12 mouse cellular contexts compared by ENCODE assay signal in genomic region chr2:105797842-105798241, GRCm38 (mm10).
DNase-seq lines count a peak whose midpoint lies in the region; ATAC-seq lines count a peak whose summit lies in the region.
"Had no signal": no experiment of that assay in that cellular context is flagged by ENCODE, and none has a peak within 500 bp of the region (broad histone marks: within the 10 kb centered on the region; RNA-seq: fewer than 3 reads in every experiment).

No protein-coding gene starts in this region.

- no peaks in the 10 kb centered on the region for H3K36me3 ChIP-seq in limb, embryonic 10.5 days
- H3K36me3 ChIP-seq: forebrain, embryonic 15.5 days; heart, embryonic 13.5 days; limb, embryonic 15.5 days had no signal

- DNase-seq in frontal cortex, postnatal 36 days (ENCODE audit: low spot score in 2 of 2) = peak; percentile 19 to 37
- no peak for DNase-seq in frontal cortex, postnatal 10 days (ENCODE audit: low spot score in 2 of 2)
- peak; percentile 69 for DNase-seq in left cerebral cortex, postnatal 4 days
- no peak for DNase-seq in left cerebral cortex, postnatal 10 days (ENCODE audit: extremely low spot score in 1 of 2, low spot score in 2 of 2)
- DNase-seq in NIH3T3 (ENCODE audit: low read depth) = peak; percentile 65
- peak; percentile 41 to 47 for DNase-seq in heart, postnatal 10 days
- DNase-seq in limb, embryonic 10.5 days (ENCODE audit: low spot score) = no peak
- DNase-seq: thymus, adult 18-20 months had no signal

- H3K4me3 ChIP-seq in limb, embryonic 10.5 days = no peak overlapping the region
- H3K4me3 ChIP-seq: forebrain, embryonic 15.5 days; heart, embryonic 13.5 days; limb, embryonic 15.5 days had no signal

- peaks cover 1% of the 10 kb centered on the region; the same call in 1 of the 2 replicates for H3K4me1 ChIP-seq in limb, embryonic 10.5 days
- H3K4me1 ChIP-seq: heart, embryonic 13.5 days; limb, embryonic 15.5 days had no signal

- H3K27me3 ChIP-seq in limb, embryonic 10.5 days (ENCODE audit: low read depth, poor library complexity, severe bottlenecking) = no peaks in the 10 kb centered on the region
- H3K27me3 ChIP-seq: forebrain, embryonic 15.5 days; heart, embryonic 13.5 days; limb, embryonic 15.5 days had no signal

- no peak for ATAC-seq in inflammation-experienced regulatory T-cells, adult 6 months
- ATAC-seq: forebrain, embryonic 15.5 days had no signal

- no peaks in the 10 kb centered on the region for H3K9me3 ChIP-seq in limb, embryonic 10.5 days (replicated peaks)
- H3K9me3 ChIP-seq: forebrain, embryonic 15.5 days; heart, embryonic 13.5 days; limb, embryonic 15.5 days had no signal

- intact Hi-C loops in left cerebral cortex, postnatal 4 days (cut with DNase I) = no loop called here
- intact Hi-C loops in left cerebral cortex, postnatal 10 days (cut with DNase I) = no loop called here
- intact Hi-C loops in heart, postnatal 10 days (cut with DNase I) = no loop called here

- H3K27ac ChIP-seq in limb, embryonic 10.5 days = no peak overlapping the region
- H3K27ac ChIP-seq: forebrain, embryonic 15.5 days; heart, embryonic 13.5 days; limb, embryonic 15.5 days had no signal

Comparison
In these comparisons a context has a peak if more than half of its experiments do, and no peak if none do; other contexts are left out.
1. DNase-seq: peak in frontal cortex, postnatal 36 days (2 of 2), left cerebral cortex, postnatal 4 days (single experiment), NIH3T3 (single experiment) and heart, postnatal 10 days (2 of 2); none in frontal cortex, postnatal 10 days (0 of 2), left cerebral cortex, postnatal 10 days (0 of 2) and limb, embryonic 10.5 days (single experiment).